Mouse (Mus musculus) heart, postnatal 14 days (tissue): ENCODE data around the gene Npl. TPM values are rescaled to one million over a fixed set of nuclear protein-coding genes. Genes with fewer than 3 reads are reported as not detected.
A peak's percentile ranks its signal among the peaks of the same experiment; 100 is the strongest.
"Not testable (repeated sequence)": the region's sequence is repeated elsewhere in the genome, so short reads cannot be mapped to it uniquely, and the experiment has no call there.

Experiments
- DNase-seq, 2 experiments: peaks; one replicate each; pipeline ENCODE4 v3.0.0; 2021 to 2022
- intact Hi-C: fragments of 180-260 bp; cut with DNase I; formaldehyde crosslinking; loops from one replicate; pipeline ENCODE4 v1.15.1; 2025
- total RNA-seq, 2 experiments: library from RNA; stranded (reverse); gene quantifications; 2 replicates each; pipeline ENCODE4 v1.2.3; 2021

Npl gene
- total RNA-seq, 2 experiments from 2014 or later, result 1.7 to 1.8 TPM

GRCm38 (mm10) chr1:153547555-153547954, 2.3 kb downstream of the Npl start:
- DNase-seq, result no peak
- intact Hi-C loops, result no loop called here

- intact Hi-C loops, result no loop called here
These were observed 4.6 kb downstream of the Npl start for GRCm38 (mm10) chr1:153545196-153545595.

DNA sequence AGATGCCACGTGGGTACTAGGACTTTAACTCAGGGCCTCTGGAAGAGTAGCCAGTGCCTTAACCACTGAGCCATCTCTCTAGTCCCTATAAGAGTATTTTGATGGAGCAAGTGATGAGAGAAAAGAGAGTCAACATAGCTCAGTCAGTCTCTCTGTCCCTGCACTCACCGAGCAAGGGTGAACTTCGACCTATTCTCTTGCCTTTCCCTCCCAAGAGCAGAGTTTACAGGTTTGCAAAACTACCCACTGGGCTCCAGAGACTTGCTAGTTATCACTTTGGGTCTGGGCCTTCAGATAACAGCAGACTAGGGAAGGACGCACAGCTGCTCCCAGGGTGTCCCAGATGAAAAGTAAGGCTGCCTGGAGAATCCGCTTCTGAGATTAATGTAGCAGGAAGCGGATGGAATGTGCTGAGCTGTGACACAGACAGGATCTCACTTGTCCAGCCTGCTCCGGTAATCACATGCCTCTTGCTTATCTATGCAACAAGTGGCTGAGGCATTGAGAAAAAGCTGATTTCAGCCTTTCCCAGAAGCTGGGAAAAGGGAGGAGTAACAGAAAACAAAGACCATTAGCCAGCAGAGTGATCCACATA, 7.0 kb downstream of the Npl start:
- intact Hi-C loops, result no loop called here
- peak; percentile 17 to 31 for DNase-seq

More at GRCm38 (mm10) chr1:153545196-153545595, 4.6 kb downstream of the Npl start:
- DNase-seq, result no peak

DNA sequence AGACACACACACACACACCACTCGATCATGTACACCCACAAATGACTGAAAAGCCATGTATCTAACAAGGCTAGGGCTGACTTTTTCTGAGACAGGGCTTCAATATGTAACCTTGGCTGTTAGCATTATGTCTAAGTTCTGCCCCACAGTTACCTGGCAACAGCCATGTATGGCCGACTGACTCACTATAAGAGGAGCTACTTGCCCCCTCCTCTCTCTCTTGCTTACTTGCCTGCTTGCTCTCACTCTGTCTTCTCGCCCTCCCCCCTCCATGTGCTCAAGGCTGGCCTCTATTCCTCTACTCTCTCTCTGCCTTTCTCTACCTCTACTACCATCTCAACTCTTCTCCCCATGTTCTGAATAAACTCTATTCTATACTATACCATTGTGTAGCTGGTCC, 9.1 kb downstream of the Npl start:
- intact Hi-C loops, result no loop called here
- DNase-seq, result no peak

DNA sequence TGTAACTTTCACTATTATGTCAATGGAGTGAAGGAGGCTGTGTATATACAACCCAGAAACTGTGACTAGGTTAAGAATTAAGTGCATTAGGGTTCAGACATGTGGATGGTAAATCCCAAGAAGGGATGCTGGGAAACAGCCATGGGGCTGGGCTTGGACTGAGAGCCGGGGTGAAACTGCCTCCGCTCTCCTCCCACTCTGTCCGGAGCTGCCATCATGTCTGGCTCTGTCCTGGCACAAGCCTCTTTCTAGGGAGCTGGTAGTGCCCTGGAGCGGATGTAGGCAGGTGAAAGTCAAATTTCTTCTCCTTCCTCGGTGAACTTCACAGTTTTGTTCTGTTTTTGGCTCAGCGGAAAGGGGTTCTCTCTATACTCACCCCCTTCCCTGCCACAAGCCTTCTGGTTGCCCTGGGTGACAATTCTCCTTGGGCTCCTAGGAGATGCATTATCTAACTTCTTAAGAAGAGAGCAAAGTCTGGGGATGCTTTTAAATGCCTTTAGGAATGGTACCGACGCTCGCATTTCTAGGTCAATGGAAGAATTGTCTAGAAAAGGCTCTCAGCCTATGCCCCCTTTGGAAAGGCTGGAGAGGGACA, 10.0 kb downstream of the Npl start:
- no peak for DNase-seq
- intact Hi-C loops, result no loop called here

DNA sequence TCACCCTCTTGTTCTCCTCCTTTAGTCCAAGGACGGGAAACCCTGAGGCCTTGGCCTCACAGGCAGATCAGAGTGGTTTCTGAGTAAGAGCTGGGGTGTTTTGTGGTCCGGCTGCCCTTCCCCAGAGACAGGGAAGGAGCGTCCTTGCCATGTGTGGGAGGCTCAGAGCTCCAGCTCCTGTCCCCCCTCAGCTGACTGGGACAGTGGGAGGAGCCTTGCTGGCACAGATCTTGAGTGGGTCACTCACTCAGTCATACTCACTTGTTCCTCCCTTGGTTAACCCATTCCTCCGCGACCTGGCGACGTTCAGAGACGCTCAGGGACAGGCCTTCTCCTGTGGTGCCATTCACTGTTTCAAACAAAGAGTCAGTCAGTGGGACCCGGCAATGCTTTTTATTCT, 14.2 kb downstream of the Npl start:
- DNase-seq, result peak; percentile 16 to 21
- intact Hi-C loops, result no loop called here

DNA sequence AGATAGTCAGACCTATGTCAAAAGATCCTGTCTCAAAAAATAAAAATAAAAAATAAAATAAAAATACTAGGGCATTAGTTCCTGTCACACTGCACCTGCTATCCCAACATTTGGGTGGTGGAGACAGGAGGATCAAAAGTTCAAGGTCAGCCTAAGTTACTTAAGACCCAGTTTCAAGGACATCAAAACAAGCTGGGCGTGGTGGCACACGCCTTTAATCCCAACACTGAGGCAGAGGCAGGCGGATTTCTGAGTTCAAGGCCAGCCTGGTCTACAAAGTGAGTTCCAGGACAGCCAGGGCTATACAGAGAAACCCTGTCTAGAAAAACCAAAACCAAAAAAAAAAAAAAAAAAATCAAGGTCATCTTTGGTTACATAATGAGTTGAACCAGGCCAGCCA, 16.9 kb downstream of the Npl start:
- DNase-seq, intact Hi-C loops: not testable (repeated sequence)

GRCm38 (mm10) chr1:153532234-153532841, 17.5 kb downstream of the Npl start:
- intact Hi-C loops, result no loop called here
- peak; percentile 29 to 33 for DNase-seq

DNA sequence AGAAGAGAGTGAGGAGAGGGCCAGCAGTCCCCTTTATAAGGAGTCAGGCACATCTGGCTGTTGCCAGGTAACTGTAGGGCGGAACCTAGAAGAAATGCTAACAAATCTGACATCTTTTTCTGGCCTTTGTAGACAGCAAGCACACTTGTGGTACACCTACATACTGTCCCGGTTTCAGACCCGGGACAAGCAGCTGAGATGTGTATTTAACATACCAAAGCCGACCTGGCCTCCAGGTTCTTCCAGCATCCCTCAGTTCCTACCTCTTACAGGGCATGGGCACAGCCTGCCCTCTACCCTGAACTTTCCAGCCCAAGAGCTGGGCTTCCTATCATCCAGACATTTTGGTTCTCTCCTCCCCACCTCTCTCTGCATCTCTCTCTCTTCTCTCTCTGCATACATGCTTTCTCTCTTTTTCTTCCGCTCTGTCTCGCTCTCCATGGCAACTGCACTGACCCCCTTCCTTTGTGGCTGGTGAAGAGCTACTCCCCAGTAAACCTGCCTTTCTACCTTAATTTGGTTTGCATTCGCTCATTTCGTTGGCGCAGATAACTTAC, 18.1 kb downstream of the Npl start:
- no peak for DNase-seq
- intact Hi-C loops, result no loop called here

DNA sequence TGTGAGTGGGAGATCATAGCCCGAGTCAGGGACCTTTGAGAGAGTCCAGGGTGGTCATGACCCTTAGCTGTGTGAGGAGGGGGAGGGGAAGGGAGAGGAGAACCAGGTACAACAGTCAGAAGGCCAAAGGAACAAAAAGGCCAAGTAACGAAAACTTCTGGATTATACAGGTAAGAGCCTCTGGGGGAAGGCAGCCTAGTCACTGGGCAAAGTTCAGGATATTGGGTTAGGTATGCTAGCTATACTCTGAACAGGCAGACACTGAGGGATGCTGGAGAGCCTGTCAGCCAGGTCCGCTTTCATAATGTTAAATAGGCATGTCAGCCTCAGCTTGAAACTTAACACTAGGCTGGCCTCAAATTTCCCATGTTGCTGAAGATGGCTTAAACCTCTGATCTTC, 27.7 kb downstream of the Npl start:
- intact Hi-C loops, result no loop called here

GRCm38 (mm10) chr1:153515368-153515767, 34.5 kb downstream of the Npl start:
- no peak for DNase-seq
- intact Hi-C loops, result no loop called here

More for the DNA sequence above, 27.7 kb downstream of the Npl start:
- DNase-seq, result no peak

GRCm38 (mm10) chr1:153510330-153511009, 39.4 kb downstream of the Npl start:
- intact Hi-C loops, result no loop called here

GRCm38 (mm10) chr1:153509569-153509968, 40.3 kb downstream of the Npl start:
- intact Hi-C loops, DNase-seq: not testable (repeated sequence)

More at GRCm38 (mm10) chr1:153510330-153511009, 39.4 kb downstream of the Npl start:
- no peak for DNase-seq

DNA sequence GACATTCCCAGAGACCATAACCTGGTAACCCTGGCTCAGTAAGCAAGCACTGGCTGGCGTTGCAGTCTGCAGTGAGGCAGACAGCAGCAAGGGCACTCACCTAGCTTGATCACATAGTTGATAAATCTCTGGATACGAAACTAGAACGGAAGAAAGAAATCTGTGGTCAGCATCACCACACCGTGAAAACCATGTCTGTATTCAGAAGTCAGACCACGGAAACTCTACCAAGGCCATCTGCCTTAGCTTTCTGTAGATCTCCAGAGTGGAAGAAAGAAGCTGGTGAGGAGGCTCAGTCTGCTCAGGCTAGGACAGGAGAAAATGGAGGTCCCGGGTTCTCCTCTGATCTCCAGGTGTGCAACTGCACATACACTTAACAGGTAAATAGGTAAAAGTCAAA, 40.8 kb downstream of the Npl start:
- intact Hi-C loops, result no loop called here
- no peak for DNase-seq

DNA sequence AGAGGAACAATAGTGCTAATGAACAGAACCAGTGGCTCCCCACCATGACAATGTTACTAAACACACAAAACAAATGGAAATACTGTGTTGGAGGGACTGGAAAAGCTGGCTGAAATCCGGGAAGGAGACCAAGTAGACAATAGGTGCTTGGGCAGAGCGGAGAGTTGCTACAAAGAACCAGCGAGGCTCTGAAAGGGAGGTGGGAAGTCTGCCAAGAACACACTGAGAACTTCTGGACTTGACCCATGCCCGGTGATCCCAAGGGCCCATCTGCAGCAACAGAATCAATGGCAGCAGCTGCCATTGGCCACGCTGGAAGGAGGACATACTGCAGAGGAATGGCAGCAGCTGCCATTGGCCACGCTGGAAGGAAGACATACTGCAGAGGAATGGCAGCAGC, 43.6 kb downstream of the Npl start:
- peak; percentile 15 to 29 for DNase-seq
- intact Hi-C loops, result no loop called here

DNA sequence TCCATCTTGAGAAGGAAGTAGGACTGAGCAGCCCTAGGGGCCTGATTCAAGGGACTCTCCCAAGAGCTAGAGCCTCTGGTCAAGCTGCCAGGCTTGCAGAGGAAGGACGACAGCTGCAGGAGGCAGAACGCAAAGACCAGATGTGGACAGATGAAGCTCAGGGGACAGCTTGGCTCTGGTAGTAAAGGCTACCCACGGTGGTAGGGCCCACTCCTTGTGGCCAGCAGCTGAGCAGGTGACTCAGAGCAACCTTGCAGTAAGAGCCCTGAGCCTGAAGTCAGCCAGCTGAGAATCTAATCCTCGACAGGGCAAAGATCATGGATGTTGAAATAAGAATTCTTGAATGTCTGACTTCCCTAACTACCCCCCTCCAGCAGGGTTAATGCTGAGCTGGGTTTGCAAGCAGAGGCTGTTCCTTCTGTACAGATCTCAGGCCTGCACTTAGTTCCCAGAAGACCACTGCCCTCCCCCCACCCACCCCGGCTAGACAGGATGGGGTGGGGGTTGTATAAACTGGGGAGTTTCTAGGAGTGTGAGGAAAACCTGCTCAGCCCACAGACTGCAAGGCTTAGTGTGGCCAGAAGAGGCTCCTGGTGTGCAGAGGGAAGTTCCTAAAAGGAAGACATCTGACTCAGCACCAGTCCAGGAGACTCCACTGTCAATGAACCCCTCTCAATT, 48.1 kb downstream of the Npl start:
- peak; percentile 20 to 38 for DNase-seq
- intact Hi-C loops, result no loop called here

GRCm38 (mm10) chr1:153500030-153500429, 49.8 kb downstream of the Npl start:
- DNase-seq, result no peak
- intact Hi-C loops, result no loop called here

DNA sequence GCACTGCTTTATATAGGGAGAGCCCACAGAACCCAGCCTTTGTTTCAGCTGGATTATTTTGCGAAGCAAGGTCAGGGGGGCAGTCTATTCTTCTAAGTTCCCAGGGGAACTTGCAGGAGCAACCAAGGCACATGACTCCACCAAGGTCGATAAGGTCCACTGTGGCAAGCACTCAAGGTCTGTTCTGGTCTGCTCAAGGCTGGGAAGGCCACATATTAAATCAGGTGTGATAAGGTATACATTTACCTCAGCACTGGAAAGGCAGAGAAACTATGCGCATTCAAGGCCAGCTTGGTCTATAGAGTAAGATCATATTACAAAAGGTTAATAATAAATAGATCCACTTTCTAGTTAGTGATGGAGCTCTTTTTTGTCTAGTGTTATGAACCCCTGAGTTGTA, 53.8 kb downstream of the Npl start:
- intact Hi-C loops, result no loop called here

DNA sequence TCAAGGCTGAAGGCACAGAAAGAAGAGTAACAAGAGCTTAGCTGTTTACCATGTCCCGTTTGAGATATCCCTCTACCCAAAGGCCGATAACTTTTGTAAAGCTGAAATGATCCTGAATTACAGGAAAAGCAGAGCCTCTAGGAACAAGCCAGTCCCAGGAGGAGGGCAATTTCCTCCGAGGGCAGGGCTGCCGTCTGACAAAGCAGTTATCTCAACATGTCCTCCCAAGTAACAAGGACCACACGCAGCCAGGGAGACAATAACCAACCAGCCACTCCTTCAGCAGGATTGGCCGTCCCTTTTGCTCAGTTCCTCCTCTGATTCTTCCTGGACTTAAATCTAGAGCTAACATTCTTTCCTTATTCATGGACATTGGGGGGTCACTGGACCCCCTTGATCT, 55.9 kb downstream of the Npl start:
- intact Hi-C loops, result no loop called here
- no peak for DNase-seq

More for the DNA sequence above, 53.8 kb downstream of the Npl start:
- no peak for DNase-seq

DNA sequence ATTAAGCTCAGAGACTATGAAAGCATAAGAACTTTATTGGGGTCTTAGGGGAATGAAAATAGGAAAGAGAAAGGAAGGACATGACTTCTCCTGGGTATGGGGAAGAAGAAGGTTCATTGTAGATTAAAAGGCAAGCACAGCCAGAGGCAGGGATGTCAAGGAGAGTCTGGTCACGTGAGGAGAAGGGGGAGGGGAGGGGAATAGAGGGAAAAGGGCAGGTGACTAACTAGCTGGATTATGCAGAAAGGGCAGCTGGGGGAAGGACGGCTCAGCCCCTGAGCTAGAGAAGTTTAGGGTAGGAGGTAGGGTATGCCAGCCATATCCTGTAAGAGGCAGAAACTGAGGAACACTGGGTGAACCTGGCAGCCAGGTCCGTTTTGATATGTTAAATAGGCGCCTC, 56.5 kb downstream of the Npl start:
- DNase-seq, result no peak
- intact Hi-C loops, result no loop called here

DNA sequence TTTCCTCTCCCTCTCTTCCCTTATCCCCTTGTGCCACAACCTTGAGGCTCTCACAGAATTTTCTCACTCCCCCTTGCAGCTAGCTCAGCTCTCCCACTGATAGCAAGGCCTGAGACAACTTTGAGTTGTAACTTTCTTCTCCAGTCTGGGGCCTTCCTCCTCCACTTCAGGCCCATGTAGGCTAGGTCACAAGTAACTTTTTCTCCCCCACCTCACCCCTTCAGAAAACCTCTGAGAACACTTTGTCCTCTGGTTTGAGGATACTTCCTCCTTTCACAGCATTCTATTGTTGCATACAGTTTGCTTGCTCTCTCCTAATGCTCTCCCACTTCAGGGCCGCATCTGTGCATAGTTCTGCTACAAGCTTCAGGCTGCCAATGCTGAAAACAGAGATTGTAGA, 58.0 kb downstream of the Npl start:
- intact Hi-C loops, result no loop called here
- DNase-seq, result no peak
